Mouse (Mus musculus) CD8-positive naive resting alpha-beta T cell, adult 2 months (primary cell): Measurements from ENCODE around the gene Plbd1.

ENCODE experiments used
- DNase-seq, 2 experiments: peaks; one replicate each; pipeline ENCODE4 v3.0.0; 2022; ENCODE audit warnings: low read depth in 2 of 2, low spot score in 2 of 2

Gene Plbd1

DNA sequence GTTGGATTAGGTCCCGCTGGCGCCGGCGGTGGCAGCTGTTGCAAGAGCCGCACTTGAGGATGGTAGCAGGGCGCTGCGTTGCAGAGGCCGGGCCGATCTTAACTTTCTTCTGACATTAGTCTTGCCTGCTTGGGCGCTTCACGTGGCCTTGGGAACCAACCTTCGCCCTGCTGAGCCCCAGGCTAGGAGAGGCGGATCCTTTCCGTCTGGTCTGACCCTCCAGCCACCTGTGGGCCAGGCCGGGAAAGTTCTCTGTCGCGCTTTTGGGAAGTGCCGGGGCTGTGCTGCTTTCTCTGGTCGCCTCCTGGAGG is at the start of gene Plbd1:
TSS of gene Plbd1 (minus strand) at position 223 of the 311 bp plus-strand sequence.
- DNase-seq = no peak

- no peak for DNase-seq
These were observed 48.7 kb upstream of the Plbd1 start for GRCm38 (mm10) chr6:136710408-136710807.

GRCm38 (mm10) chr6:136708597-136708996 is 46.9 kb upstream of the Plbd1 start:
- no peak for DNase-seq

DNA sequence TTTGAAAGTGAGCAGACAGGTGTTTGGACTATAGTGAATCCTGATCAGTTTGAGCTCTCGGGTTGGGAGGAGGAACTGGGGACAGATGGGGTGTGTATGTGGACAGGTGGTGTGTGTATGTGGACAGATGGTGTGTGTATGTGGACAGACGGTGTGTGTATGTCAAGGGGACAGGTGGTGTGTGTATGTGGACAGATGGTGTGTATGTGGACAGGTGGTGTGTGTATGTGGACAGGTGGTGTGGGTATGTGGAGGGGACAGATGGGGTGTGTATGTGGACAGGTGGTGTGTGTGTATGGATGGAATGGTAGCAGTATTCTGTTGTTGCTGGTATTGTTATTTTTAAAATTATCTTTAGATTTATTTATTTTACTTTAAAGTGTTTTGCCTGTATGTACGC is 40.1 kb upstream of the Plbd1 start:
- DNase-seq = no peak

DNA sequence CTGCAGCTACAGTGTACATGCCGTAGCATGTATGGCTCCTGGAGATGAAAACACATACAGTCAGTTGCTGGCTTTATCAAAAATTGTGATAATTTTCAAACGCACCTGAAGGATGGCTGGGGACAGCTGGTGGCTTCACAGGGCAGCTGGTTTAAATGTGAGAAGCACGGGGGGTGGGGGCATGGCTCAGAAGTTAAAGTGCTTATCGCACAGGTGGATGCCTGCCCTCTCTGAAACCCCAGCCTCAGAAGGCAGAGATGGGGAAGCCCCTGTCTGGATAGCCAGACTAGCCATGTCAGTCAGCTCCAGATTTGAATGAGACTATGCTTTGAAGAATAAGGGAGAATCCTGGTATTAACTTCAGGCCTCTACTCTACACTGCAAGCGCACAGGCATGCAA is 39.5 kb upstream of the Plbd1 start:
- no peak for DNase-seq

DNA sequence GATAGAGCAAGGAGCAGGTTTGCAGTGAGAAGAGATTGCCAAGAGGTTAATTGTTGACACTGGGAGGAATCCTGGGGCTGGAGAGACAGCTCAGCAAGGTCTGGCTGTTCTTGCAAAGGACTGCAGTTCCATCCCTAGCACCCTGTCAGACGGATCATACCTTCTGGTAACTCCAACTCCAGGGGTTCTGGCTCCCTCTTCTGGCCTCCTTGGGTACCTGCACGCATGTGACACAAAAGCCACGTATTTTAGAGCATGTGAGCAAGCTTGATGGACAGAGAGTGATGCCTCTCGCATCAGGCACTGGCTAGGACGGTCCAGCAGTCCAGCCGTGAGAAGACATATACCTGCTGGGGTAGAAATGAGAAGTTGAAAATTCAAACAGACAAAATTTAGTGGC is 29.6 kb upstream of the Plbd1 start:
- DNase-seq = peak in 1 of 2 experiments; percentile 12

GRCm38 (mm10) chr6:136690527-136690926 is 28.8 kb upstream of the Plbd1 start:
- no peak for DNase-seq

GRCm38 (mm10) chr6:136689790-136690413 is 28.2 kb upstream of the Plbd1 start:
- DNase-seq = peak; percentile 25 to 30

- DNase-seq = no peak
These were observed 23.7 kb upstream of the Plbd1 start for GRCm38 (mm10) chr6:136685433-136685832.

DNA sequence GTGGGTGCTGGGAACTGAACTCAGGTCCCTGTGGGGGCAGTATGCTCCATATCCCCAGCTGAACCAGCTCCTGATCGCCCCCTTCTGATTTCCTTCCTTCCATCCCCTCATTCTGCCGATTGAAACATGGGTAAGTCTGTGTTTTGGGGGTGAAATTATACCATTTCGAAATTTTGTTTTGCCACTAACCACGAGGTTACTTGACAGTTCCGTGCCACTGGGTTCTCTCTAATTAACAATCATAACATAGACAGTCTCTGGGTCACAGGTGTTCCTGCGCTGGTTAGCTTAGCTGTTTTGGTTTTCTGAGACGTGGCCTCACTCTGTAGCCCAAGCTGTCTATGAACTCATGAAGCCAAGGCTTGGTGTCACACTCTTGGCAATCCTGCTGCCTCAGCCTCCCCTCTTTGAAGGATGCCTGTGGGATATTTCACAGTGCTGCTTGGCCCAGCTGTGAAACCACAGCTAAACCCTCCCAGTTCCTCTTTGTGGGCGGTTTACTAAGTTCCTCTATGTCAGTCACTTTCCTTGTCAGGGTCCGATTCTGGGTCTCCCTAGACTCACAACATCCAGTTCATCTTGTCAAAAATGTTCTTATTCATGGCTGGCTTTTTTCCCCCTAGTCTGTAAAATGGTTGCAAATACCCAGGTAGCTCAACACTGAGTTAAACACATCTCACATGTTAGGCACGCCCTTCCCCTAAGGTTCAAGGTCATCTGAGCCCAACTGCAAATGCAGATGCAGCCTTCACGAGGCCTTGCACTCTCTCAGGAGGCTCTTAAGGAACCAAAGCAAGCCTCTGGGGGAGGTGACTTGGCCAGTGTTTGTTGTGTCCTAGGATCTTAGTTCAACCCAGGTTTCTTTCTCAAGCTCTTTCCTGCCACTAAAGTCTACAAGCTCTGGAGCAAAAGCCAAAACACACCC is 21.9 kb upstream of the Plbd1 start:
- DNase-seq = no peak

GRCm38 (mm10) chr6:136679381-136679780 is 17.7 kb upstream of the Plbd1 start:
- no peak for DNase-seq

GRCm38 (mm10) chr6:136674935-136675334 is 13.2 kb upstream of the Plbd1 start:
- DNase-seq = no peak

- no peak for DNase-seq
These were observed 10.7 kb upstream of the Plbd1 start for GRCm38 (mm10) chr6:136672467-136672866.

- no peak for DNase-seq
These were observed 7.5 kb upstream of the Plbd1 start for GRCm38 (mm10) chr6:136669274-136669673.

DNA sequence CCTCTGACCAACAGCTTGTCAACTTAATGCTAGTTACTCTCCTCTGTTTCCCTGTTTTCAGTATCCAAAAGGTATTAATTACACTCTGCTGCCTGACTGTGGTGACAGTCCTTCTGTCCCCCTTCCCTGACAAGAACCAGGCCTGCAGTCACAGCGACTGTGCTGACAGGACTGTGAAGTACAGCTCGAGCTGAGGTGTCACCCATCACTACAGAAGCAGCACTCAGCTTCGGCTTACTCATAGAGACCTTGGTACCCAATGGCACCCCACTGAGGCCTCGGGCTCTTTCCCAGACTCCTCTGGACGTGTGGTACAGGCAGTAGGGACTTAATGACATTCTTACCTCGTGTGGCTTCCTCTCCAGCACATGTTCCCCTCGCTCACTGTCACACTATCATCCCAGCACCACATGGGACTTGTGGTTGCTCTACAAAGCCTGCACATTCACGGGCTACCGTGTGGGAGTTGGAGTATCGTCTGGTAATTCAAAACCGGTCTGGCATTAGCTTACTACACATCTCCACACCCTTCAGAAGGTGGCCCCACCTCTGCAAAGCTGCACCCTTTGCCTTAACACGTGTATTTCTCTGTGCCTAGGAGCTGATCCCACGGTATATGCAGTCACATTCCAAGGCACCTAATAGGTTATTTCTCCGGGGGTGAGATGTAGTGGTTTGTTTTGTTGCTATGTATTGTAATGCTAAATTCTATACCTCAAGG is 6.7 kb upstream of the Plbd1 start:
- no peak for DNase-seq

- no peak for DNase-seq
These were observed 335 bp upstream of the Plbd1 start for GRCm38 (mm10) chr6:136662063-136662462.

DNA sequence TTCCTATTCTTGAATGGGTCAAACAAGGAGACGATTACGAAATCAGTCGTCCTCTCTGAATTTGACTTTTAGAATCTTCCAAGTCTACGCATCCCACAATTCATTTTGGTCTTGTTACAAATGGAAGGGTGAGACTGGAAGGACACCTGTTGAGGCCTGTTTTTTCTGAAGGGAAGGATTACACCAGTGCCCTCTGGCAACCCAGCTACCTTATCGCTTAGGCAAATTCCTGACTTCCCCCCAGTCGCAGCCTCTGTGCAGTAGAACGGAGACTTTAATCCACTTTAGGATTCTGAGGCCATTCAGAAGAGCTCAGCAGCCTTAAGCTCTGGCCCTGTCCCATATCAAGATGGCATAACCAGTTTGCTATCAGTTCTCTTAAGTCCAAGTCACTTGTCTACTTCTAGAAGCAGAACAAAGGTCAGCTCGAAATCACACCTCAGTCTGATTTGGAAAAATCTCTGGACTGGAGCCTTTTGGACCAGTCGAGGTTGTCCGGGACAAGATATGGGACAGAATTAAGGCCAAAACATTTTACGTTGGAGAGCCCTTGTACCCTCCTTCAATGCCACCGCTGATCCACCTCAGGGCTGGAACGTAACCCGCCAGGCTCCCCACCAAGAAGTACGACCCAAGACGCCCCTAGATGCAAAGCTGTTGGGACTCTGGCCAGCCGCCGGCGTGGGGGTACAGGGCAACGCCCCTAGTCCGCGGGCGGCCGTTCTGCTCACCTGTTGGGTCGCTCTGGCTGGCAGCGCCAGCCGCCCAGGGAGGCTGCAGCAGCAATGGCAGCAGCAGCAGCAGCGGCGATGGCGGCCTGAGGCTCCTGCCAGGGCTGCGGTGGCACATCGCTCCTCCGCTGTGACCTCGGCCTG is 660 bp downstream of the Plbd1 start:
- DNase-seq = no peak

GRCm38 (mm10) chr6:136659226-136659625 is 2.5 kb downstream of the Plbd1 start:
- DNase-seq = no peak

DNA sequence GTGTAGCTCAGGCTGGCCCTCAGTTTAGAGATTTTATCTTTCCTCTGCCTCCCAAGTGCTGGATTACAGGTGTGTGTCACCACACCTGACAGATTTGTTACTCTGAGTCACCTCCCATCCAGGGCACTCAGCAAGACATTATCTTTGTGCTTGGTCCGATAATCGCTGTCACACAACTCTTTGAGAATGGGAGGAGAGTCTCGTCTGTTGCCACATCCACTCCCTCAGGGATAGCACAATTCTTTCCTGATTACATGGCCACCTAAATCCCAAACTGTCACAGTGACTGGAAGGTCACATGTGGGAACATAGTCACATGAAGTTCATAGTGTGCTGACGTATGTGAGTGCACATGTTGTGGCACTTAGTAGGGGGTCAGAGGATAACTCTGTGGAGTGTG is 3.4 kb downstream of the Plbd1 start:
- DNase-seq = no peak

GRCm38 (mm10) chr6:136655786-136656185 is 5.9 kb downstream of the Plbd1 start:
- DNase-seq = no peak

- DNase-seq = no peak
These were observed 7.3 kb downstream of the Plbd1 start for GRCm38 (mm10) chr6:136654470-136654869.
